Mouse (Mus musculus) forebrain, embryonic 14.5 days (tissue): ENCODE measurements around the gene Zbtb17. TPM values are rescaled to one million over a fixed set of nuclear protein-coding genes. Genes with fewer than 3 reads are reported as not detected.

Experiments used
- ATAC-seq: fragments of 200-750 bp; cut with Nextera tagmentation; 2 replicates; pipeline ENCODE4 v1.8.0; 2017; ENCODE audit warnings: mild to moderate bottlenecking, moderate library complexity
- DNase-seq: peaks from one replicate; pipeline ENCODE4 v3.0.0-alpha.2; 2015; ENCODE audit warnings: low spot score
- H3K27ac ChIP-seq: fragments of 300-500 bp; sonication (generic); 2 replicates; pipeline ENCODE4 v1.5.1; 2014; ENCODE audit warnings: low read depth, mild to moderate bottlenecking, control low read depth, low read length, moderate library complexity
- H3K27me3 ChIP-seq: fragments of 300-500 bp; sonication (generic); replicated peaks from 2 replicates; pipeline ENCODE4 v1.6.1; 2014; ENCODE audit warnings: low read length, control low read depth, mixed read lengths; ENCODE audit not compliant: control insufficient read depth, insufficient read depth
- H3K36me3 ChIP-seq: fragments of 300-500 bp; sonication (generic); 2 replicates; pipeline ENCODE4 v1.6.1; 2014; ENCODE audit warnings: low read length, control low read depth; ENCODE audit not compliant: control insufficient read depth, insufficient read depth
- H3K4me1 ChIP-seq: fragments of 300-500 bp; sonication (generic); 2 replicates; pipeline ENCODE4 v1.6.1; 2014; ENCODE audit warnings: antibody characterized with exemption, low read length, control low read depth; ENCODE audit not compliant: control insufficient read depth, insufficient read depth
- H3K4me2 ChIP-seq: fragments of 300-500 bp; sonication (generic); 2 replicates; pipeline ENCODE4 v1.6.1; 2014; ENCODE audit warnings: mild to moderate bottlenecking, control low read depth, low read length
- H3K4me3 ChIP-seq: fragments of 300-500 bp; sonication (generic); 2 replicates; pipeline ENCODE4 v1.5.1; 2014; ENCODE audit warnings: low read depth, low read length, control low read depth
- H3K9ac ChIP-seq: fragments of 300-500 bp; sonication (generic); 2 replicates; pipeline ENCODE4 v1.6.1; 2014; ENCODE audit warnings: mild to moderate bottlenecking, low read length, control low read depth, moderate library complexity
- H3K9me3 ChIP-seq: fragments of 300-500 bp; sonication (generic); replicated peaks from 2 replicates; pipeline ENCODE4 v1.6.1; 2016; ENCODE audit warnings: low read length, control low read depth, mixed read lengths; ENCODE audit not compliant: control insufficient read depth
- WGBS: fragments of 180-500 bp; shearing (Covaris S2); extraction: QIAGEN DNeasy Blood & Tissue Kit; methylation state at CpG from one replicate; pipeline ENCODE4 v1.1.7; 2014; 5-methylcytosine and 5-hydroxymethylcytosine counted together
- polyA plus RNA-seq: library from polyadenylated mRNA; unstranded; fragments of >200 nt; fragmentation: Nextera tagmentation; extraction: Ambion mirVana; gene quantifications from 2 replicates; pipeline ENCODE4 v1.2.1, GENCODE M21; 2014

Gene Zbtb17
- polyA plus RNA-seq, 1 experiment from 2014 or later: 41.3 TPM

DNA sequence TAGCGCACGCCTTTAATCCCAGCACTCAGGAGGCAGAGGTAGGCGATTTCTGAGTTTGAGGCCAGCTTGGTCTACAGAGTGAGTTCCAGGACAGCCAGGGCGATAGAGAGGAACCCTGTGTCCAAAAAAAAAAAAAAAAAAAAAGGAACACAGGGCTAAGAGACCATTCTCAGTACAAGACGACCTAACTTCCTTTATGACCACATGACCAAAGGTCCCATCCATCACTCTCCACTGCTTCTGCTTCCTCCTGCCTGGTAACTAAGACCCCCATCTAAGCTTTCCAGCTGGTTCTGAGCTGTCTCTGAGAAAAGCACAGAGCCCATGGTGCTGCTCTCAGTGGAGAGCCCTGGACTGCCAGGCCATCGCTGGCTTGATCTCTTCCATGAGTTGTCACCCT is 67.7 kb downstream of the Zbtb17 start:
- ATAC-seq (no peak), DNase-seq (no peak)
- Histone ChIP-seq H3K9ac (no peak overlapping the region), H3K27ac (no peak overlapping the region), H3K4me2 (no peak overlapping the region), H3K27me3 (no peaks in the 10 kb centered on the region), H3K36me3 (peaks cover 24% of the 10 kb centered on the region), H3K4me3 (no peak overlapping the region), H3K9me3 (no peaks in the 10 kb centered on the region), H3K4me1 (peaks cover 3% of the 10 kb centered on the region)
- WGBS: 79% methylated on average over 6 of the region's 6 CpGs

- Histone ChIP-seq H3K9me3 (no peaks in the 10 kb centered on the region), H3K4me2 (no peak overlapping the region), H3K27me3 (no peaks in the 10 kb centered on the region), H3K4me1 (no peaks in the 10 kb centered on the region), H3K27ac (no peak overlapping the region), H3K36me3 (peaks cover 41% of the 10 kb centered on the region), H3K9ac (no peak overlapping the region), H3K4me3 (no peak overlapping the region)
- DNase-seq: no peak
- 75% methylated on average over 12 of the region's 12 CpGs for WGBS
- no peak for ATAC-seq
Observed at GRCm38 (mm10) chr4:141514179-141514641, 69.8 kb downstream of the Zbtb17 start.

Other genes starting within 250 kb of the Zbtb17 start
- gene Rsg1, start 230.7 kb upstream of the Zbtb17 start, polyA plus RNA-seq: 6.5 and 6.7 TPM in 2 replicates
- 0.65 and 1.1 TPM in 2 replicates for gene Arhgef19, start 205.2 kb upstream of the Zbtb17 start, polyA plus RNA-seq
- 0.58 and 0.64 TPM in 2 replicates for gene Epha2, start 143.4 kb upstream of the Zbtb17 start, polyA plus RNA-seq
- 10.2 and 15.8 TPM in 2 replicates for gene Fam131c, start 76.4 kb upstream of the Zbtb17 start, polyA plus RNA-seq
- gene Clcnka, start 45.9 kb upstream of the Zbtb17 start, polyA plus RNA-seq: not detected in 2 replicates
- not detected in 2 replicates for gene Clcnkb, start 28.6 kb upstream of the Zbtb17 start, polyA plus RNA-seq
- not detected in 2 replicates for gene Hspb7, start 23.9 kb upstream of the Zbtb17 start, polyA plus RNA-seq
- 0.33 TPM in 1 of 2 replicates, not detected in the other for gene Srarp, start 8.5 kb upstream of the Zbtb17 start, polyA plus RNA-seq
- 10.7 and 14.0 TPM in 2 replicates for gene Spen, start 93.9 kb downstream of the Zbtb17 start, polyA plus RNA-seq
- 15.1 and 19.7 TPM in 2 replicates for gene Fblim1, start 161.4 kb downstream of the Zbtb17 start, polyA plus RNA-seq
- 0.12 TPM in 1 of 2 replicates, not detected in the other for gene Tmem82, start 174.0 kb downstream of the Zbtb17 start, polyA plus RNA-seq
- 0.07 TPM in 1 of 2 replicates, not detected in the other for gene Slc25a34, start 179.2 kb downstream of the Zbtb17 start, polyA plus RNA-seq
- gene Plekhm2, start 220.2 kb downstream of the Zbtb17 start, polyA plus RNA-seq: 3.6 and 3.9 TPM in 2 replicates
- 2.5 TPM in 1 of 2 replicates, not detected in the other for gene Rsc1a1, start 240.9 kb downstream of the Zbtb17 start, polyA plus RNA-seq